Mouse (Mus musculus): ENCODE results near the gene Olfr558.
A peak's percentile ranks its signal among the peaks of the same experiment; 100 is the strongest.

Olfr558 gene

DNA sequence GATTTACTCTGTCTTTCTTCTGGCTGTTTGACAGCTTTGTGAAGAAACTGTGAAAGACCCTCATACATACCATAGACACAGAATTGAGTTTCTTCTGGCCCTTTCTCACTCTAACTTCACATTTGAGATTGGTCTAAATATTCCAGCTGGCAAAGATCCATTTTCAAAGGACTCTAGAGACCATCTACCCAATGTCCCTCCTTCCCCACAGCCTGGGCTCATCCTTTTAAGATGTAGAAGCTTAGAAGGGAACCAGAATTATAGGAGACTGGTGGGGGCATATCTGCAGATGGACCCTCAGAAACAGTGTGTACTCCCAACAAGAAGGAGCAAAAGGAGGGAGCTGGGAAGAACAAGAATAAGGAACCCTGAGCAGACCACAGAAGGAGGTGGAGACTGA lies at the start of gene Olfr558:
Olfr558 (plus strand) TSS at position 301 of the 400 bp plus-strand sequence.
- no peak for DNase-seq

DNA sequence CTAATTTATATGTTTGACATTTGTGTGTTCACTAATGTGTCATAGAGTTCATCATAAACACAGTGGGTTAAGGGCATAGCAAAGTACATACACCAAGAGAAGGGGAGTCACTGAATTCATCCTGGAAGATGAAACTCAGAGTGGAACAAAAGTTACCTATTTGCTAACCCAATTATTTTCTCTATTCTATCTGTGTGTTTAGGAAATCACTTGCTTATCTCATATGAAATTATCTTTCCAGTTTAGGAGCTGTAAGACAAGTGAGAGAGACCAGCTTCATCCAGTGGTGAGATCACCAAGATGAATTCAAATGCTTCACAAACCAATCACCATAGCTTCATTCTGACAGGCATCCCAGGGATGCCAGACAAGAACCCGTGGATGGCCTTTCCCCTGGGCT lies 43.5 kb upstream of the Olfr558 start, which contains the start of gene Olfr555:
Olfr555 (plus strand) TSS at position 301 of the 400 bp plus-strand sequence.
- DNase-seq: no peak

DNA sequence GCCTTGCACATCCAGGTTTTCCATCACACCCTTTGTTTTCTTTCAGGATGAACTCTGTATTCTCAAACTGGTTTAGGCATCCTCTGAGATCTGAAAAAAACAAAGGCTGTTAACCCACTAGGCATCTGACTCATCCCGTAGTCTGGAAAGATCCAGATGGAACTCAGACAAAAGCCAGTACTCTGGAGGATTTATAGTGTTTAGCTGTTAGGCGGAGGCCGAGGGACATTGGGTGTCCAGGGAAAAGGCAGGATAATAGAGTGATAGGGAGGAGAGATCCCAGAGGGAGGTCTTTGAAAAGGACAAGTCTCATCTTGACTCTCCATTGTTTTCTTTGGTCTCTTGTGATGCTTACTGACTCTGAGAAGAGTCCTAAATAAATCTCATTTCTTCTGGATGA lies 37.4 kb upstream of the Olfr558 start, which contains the start of gene Olfr556:
Olfr556 (plus strand) TSS at position 301 of the 400 bp plus-strand sequence.
- no peak for DNase-seq

DNA sequence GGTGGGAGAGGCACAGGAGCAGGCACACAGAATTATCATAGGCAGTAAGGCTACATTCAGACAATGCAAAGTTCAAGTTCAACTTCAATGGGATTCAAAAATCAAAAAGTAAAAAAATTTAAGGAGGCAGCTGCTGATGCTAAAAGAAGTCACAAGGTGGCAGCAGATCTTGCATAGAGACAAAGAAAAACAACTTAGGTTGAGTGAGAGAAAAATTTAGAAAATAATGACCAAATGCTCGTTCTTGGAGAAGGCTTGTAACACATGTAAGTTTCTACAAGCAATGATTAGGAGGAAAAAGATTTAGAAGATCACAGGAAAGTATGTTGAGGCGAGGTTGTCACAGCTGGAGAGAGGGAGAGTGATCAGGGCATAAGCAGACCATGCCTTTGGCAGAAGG lies 36.6 kb upstream of the Olfr558 start:
- DNase-seq: no peak

DNA sequence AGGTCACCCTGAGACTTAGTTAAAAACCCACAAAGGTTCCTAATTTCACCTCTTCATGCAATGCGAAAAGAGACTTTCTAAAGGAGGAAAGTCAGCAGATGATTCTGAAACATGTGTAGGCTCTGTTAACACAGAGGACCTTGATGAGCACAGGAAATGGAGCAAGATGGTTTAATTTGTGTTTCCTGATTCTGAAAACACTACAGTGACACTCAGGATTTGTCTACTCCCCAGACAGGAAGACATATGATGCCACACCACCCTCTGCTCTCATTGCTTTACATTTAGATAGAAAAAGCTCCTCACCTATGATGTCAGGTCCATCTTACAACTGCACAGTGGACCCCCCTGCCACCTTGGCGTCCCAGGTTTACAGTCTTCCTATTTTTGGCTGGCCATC lies 25.8 kb upstream of the Olfr558 start:
- DNase-seq: no peak

DNA sequence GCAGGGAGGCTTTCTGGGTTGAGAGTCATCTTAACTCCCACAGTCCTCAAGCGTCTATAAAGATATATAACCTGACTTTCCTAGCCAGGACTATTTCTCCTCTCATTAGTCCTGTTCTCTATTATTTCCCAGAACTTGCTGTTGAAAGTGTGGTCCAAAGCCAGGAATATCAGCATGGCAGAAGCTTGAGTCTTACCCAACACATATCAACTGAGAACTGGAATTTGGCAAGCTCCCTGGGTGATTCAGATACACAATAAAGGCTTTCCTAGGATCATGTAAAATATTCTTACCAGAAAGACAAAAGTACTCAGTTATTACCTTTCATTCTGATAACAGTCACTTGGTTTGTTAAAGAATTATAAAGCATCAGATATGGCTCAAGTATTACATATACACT lies 20.1 kb upstream of the Olfr558 start:
- DNase-seq: no peak

DNA sequence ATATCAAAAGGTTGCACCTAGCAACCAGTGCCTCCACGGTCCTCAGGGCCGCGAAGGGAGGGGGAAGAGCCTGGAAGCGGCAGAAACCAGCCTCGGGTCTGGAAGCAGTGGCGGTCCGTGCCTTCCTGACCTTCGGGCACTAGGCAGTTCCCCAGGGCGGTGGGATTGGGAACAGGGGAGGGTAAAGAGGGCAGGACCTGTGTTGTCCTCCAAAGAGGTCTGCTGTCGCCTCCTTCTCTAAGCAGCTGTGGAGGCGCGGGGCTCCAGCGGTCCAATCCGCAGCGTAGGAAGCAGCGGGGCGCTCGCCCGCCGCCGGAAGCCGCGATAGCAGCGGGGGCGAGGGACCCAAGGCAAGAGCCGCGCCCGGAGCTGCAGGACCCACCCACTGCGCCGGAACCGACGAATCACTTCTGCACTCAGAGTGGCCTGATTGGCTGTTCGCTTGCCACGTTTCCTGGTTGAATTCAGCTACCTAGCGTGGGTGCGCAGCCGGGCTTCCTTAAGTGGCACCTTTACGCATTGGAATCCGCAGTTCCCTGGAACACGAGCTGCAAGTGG lies 15.0 kb upstream of the Olfr558 start, which contains the start of gene Trim68:
Trim68 (minus strand) TSS at position 384 of the 558 bp plus-strand sequence.
- DNase-seq: peak; percentile 90

DNA sequence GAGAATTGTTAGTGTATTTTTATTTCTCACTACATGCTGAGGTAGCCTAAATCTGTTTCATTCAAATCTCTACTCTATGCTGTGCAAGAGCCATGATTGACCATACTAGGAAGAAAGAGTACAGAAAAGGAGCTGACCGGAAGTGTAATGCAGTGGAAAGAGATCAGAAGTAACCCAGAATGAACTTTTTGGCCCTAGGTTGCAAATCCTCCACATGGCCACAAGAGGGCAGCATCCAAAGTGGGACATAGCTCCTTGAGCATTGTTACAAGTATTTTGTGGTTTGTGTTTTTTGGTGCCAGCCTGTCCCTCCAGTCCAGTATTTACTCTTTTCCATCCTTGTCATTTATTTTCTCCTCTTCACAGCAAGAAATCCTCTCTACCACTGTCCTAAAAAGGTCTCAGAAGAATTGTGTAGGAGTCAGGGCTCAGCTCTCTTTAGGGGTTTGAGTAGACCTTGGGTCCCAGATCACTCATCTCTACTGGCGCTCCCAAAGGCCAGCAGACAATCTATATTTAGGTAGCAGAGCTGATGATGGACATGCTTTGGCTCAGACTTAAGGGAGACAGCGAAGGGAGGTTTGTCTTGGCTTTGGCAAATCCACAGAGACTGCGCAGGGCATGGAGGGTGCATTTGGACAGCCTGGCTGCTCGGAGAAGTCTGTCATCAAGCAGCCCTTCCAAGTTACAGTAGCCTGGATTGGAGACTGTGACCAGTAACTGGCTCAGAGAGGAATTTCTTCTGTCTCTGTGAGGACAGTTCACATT lies 6.5 kb upstream of the Olfr558 start, which contains the start of gene Olfr557:
Olfr557 (plus strand) TSS at position 553 of the 768 bp plus-strand sequence.
- DNase-seq: peak; percentile 40

DNA sequence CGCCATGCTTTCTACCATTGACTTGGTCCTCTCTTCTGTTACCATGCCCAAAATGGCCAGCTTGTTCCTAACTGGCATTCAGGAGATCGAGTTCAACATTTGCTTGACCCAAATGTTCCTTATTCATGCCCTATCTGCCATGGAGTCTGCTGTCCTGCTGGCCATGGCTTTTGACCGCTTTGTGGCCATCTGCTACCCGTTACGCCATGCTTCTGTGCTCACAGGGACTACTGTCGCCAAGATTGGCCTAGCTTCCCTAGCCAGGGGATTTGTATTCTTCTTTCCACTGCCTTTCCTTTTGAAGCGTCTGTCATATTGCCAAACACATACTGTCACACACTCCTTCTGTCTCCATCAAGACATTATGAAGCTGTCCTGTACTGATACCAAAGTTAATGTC lies 3.6 kb upstream of the Olfr558 start:
- no peak for DNase-seq

DNA sequence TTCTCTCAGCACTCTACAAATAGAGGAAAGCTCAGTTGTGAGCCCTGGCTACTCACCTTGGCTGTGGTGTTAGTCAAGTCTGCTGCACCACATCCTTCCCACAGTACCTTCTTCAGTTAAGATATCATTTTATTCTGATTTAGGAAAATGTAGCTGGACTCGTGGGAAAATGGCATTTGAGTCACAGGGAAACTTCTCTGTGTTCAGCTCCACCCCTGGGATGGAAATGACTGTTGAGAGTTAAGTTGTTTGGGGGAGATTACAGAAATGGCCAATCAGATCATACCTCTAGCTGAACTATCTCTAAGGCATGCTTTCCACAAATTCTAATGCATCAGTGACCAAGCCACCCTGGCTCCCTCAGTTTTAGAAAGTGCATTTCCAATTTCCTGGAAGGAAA lies 17.0 kb downstream of the Olfr558 start, which contains the start of gene Olfr33:
Olfr33 (minus strand) TSS at position 101 of the 400 bp plus-strand sequence.
- no peak for DNase-seq

DNA sequence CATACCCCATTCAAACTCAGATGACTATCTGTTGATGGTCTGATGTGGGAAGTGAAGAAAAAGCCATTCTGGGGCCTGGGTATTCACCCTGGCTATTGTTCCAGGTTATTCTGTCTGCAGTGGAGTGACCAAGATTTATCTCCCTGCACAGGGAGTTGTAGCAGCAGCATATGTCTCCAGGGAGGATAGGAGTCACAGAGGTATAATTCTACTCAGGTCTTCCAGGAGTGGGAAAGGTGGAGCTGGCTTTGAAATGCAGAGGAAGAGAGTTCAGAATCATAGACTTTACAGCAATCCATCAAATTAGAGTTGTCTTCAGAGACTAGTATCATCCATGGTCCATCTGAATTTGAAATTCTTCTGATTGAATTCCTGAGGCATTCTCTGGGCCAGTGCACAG lies 25.4 kb downstream of the Olfr558 start, which contains the start of gene Olfr559:
Olfr559 (minus strand) TSS at position 101 of the 400 bp plus-strand sequence.
- DNase-seq: no peak

DNA sequence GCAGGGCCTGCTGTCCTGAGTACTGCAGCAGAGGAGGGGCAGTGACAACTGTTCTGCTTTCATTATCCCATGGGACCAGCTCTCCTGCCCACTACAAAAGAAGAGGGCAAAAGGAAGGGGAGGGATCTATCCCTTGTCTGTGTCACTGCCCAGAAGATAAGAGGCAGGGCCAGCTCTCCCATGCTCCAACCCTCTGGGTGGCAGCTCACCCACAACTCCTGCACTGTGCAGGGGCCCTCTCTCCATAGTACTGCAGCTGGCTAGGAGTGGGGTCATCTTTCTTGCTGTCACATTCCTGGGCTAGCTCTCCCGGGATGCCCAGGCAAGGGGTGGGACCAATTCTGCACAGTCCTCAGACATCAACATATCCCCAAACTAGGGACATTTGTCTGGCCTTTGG lies 31.8 kb downstream of the Olfr558 start:
- DNase-seq: no peak

DNA sequence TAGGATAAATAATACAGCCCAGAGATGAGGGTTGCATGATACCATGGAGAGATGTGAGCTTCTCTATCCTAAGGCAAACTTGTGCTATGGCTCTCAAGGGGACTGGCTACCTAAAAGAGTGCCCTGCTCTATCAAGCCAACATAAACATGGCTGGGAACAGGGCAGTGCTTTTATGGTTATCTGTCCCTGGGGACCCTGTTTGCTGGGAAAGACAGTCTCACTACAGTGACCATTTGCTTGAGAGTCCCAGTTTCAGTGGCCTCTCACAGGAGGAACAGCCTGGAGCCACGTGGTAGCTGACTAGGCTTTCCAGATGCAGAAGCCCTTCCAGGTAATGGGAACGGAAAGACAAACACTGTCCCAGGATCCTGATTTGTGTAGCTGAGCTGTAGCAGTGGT lies 35.7 kb downstream of the Olfr558 start:
- no peak for DNase-seq

DNA sequence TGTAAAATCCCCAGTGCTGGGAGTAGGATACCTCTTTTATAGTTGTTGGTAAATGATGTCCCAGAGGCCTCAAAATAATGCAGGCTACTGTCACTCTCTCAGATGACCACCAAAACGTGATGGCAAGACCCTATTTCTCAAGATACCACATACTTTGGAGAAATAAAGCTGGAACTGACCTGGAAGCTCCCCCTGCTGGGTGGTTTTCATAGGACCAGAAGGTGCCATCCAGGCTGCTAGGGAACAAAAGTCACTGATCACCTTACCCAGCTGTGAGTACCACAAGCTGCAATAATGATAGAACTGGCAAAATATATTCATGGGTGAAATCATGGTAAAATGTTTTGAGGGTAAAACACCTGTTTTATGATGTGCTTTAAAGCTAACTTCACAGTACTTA lies 50.1 kb downstream of the Olfr558 start:
- peak; percentile 1 for DNase-seq

DNA sequence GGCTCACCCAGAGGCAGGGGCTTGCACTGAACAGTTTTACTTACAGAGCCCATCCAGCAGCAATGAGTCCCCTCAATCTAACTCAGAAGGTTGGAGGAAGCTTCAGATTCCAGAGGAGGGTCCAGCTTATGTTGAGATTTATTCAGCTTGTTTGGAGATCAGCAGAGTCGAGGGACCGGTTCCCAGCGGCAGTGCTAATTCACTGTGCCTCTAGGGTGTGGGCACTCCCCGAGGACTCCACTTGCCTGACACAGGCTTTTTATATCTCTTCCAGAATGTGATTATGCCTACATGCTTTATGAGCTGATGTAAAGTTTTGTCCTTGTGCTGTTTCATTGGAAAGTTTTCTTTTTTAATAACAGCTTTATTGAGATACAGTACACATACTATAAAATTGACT lies 57.3 kb downstream of the Olfr558 start, which contains the start of the genes Olfr560 and Olfr78:
Olfr560 (minus strand) TSS at position 101 of the 400 bp plus-strand sequence.
Olfr78 (minus strand) TSS at position 206 of the 400 bp plus-strand sequence.
- DNase-seq: no peak
